Mouse (Mus musculus): ENCODE data around the gene Sp110. TPM values are rescaled to one million over a fixed set of nuclear protein-coding genes. Genes with fewer than 3 reads are reported as not detected.

Sp110 gene
- polyA plus RNA-seq, 1 experiment from 2014 or later = 1.7 TPM

Other genes with a start within 250 kb of the Sp110 start
- gene G530012D18Rik, start 23.1 kb downstream of the Sp110 start, polyA plus RNA-seq (2015; fragmentation: Nextera tagmentation; extraction: Ambion mirVana) = not detected in 2 replicates
- gene Sp140, start 1.6 kb upstream of the Sp110 start, polyA plus RNA-seq (2015; fragmentation: Nextera tagmentation; extraction: Ambion mirVana) = 0.95 and 1.9 TPM in 2 replicates
- gene Sp100, start 51.2 kb upstream of the Sp110 start, polyA plus RNA-seq (2015; fragmentation: Nextera tagmentation; extraction: Ambion mirVana) = 2.6 and 3.4 TPM in 2 replicates
- gene A630001G21Rik, start 179.8 kb upstream of the Sp110 start, polyA plus RNA-seq (2015; fragmentation: Nextera tagmentation; extraction: Ambion mirVana) = 0.96 and 1.1 TPM in 2 replicates
- gene Cab39, start 194.6 kb upstream of the Sp110 start, polyA plus RNA-seq (2015; fragmentation: Nextera tagmentation; extraction: Ambion mirVana) = 29.2 and 29.3 TPM in 2 replicates

All from intestine, embryonic 15.5 days (tissue).